Mouse (Mus musculus): ENCODE data around the gene Cybc1. TPM values are rescaled to one million over a fixed set of nuclear protein-coding genes. Genes with fewer than 3 reads are reported as not detected.

The Cybc1 gene
- polyA plus RNA-seq, 1 experiment, result 106 TPM

- H3K27ac ChIP-seq (ENCODE audit: control insufficient read depth, insufficient read depth, low read length), result no peak overlapping the region
- WGBS, result 92% methylated on average over 4 of the region's 4 CpGs
- DNase-seq, result no peak
- TF ChIP-seq CTCF (IDR thresholded peaks at IDR 0.05; ENCODE audit: borderline replicate concordance, control insufficient read depth, extremely low read depth, insufficient read depth, low read length, poor library complexity) (no peak), POLR2A (IDR thresholded peaks at IDR 0.05; ENCODE audit: control insufficient read depth, extremely low read depth, insufficient read depth, low read length, poor library complexity) (no peak)
- no peak overlapping the region for H3K4me3 ChIP-seq (ENCODE audit: control insufficient read depth, insufficient read depth, low read length)
- H3K36me3 ChIP-seq (ENCODE audit: control insufficient read depth, insufficient read depth, low read length), result peaks cover 5% of the 10 kb centered on the region
- peaks cover 10% of the 10 kb centered on the region for H3K4me1 ChIP-seq (replicated peaks; ENCODE audit: control insufficient read depth, insufficient read depth, low read length)
- H3K27me3 ChIP-seq (ENCODE audit: control insufficient read depth, insufficient read depth, low read length), result no peaks in the 10 kb centered on the region
Observed at GRCm38 (mm10) chr11:121231628-121232291, 2.6 kb upstream of the Cybc1 start.

GRCm38 (mm10) chr11:121231191-121231590 is 2.1 kb upstream of the Cybc1 start:
- peaks cover 11% of the 10 kb centered on the region for H3K36me3 ChIP-seq (ENCODE audit: control insufficient read depth, insufficient read depth, low read length)
- H3K4me3 ChIP-seq (ENCODE audit: control insufficient read depth, insufficient read depth, low read length), result no peak overlapping the region
- WGBS, result 94% methylated on average over 4 of the region's 4 CpGs
- no peak for TF ChIP-seq CTCF (IDR thresholded peaks at IDR 0.05; ENCODE audit: borderline replicate concordance, control insufficient read depth, extremely low read depth, insufficient read depth, low read length, poor library complexity)
- no peak for TF ChIP-seq POLR2A (IDR thresholded peaks at IDR 0.05; ENCODE audit: control insufficient read depth, extremely low read depth, insufficient read depth, low read length, poor library complexity)
- H3K4me1 ChIP-seq (replicated peaks; ENCODE audit: control insufficient read depth, insufficient read depth, low read length), result peaks cover 10% of the 10 kb centered on the region
- H3K27me3 ChIP-seq (ENCODE audit: control insufficient read depth, insufficient read depth, low read length), result no peaks in the 10 kb centered on the region
- no peak for DNase-seq
- no peak overlapping the region for H3K27ac ChIP-seq (ENCODE audit: control insufficient read depth, insufficient read depth, low read length)

- H3K36me3 ChIP-seq (ENCODE audit: control insufficient read depth, insufficient read depth, low read length), result peaks cover 39% of the 10 kb centered on the region
- WGBS, result 3% methylated on average over 21 of the region's 21 CpGs
- H3K27ac ChIP-seq (ENCODE audit: control insufficient read depth, insufficient read depth, low read length), result peak overlapping the region; percentile 78
- H3K4me3 ChIP-seq (ENCODE audit: control insufficient read depth, insufficient read depth, low read length), result peak overlapping the region; percentile 92
- no peaks in the 10 kb centered on the region for H3K27me3 ChIP-seq (ENCODE audit: control insufficient read depth, insufficient read depth, low read length)
- H3K4me1 ChIP-seq (replicated peaks; ENCODE audit: control insufficient read depth, insufficient read depth, low read length), result peaks cover 10% of the 10 kb centered on the region
- peak; percentile 21 for DNase-seq
- TF ChIP-seq CTCF (IDR thresholded peaks at IDR 0.05; ENCODE audit: borderline replicate concordance, control insufficient read depth, extremely low read depth, insufficient read depth, low read length, poor library complexity) (no peak), POLR2A (IDR thresholded peaks at IDR 0.05; ENCODE audit: control insufficient read depth, extremely low read depth, insufficient read depth, low read length, poor library complexity) (no peak)
Observed at GRCm38 (mm10) chr11:121228129-121229017, 749 bp downstream of the Cybc1 start.

GRCm38 (mm10) chr11:121221321-121222010 is 7.7 kb downstream of the Cybc1 start:
- Histone ChIP-seq H3K4me1 (replicated peaks; ENCODE audit: control insufficient read depth, insufficient read depth, low read length) (no peaks in the 10 kb centered on the region), H3K27me3 (ENCODE audit: control insufficient read depth, insufficient read depth, low read length) (no peaks in the 10 kb centered on the region), H3K27ac (ENCODE audit: control insufficient read depth, insufficient read depth, low read length) (no peak overlapping the region), H3K4me3 (ENCODE audit: control insufficient read depth, insufficient read depth, low read length) (no peak overlapping the region), H3K36me3 (ENCODE audit: control insufficient read depth, insufficient read depth, low read length) (peaks cover 50% of the 10 kb centered on the region)
- DNase-seq, result no peak
- TF ChIP-seq POLR2A (IDR thresholded peaks at IDR 0.05; ENCODE audit: control insufficient read depth, extremely low read depth, insufficient read depth, low read length, poor library complexity), result no peak
- TF ChIP-seq CTCF (IDR thresholded peaks at IDR 0.05; ENCODE audit: borderline replicate concordance, control insufficient read depth, extremely low read depth, insufficient read depth, low read length, poor library complexity), result no peak
- WGBS, result 95% methylated on average over 6 of the region's 6 CpGs

GRCm38 (mm10) chr11:121220771-121221170 is 8.4 kb downstream of the Cybc1 start:
- Histone ChIP-seq H3K27me3 (ENCODE audit: control insufficient read depth, insufficient read depth, low read length) (no peaks in the 10 kb centered on the region), H3K36me3 (ENCODE audit: control insufficient read depth, insufficient read depth, low read length) (peaks cover 43% of the 10 kb centered on the region), H3K4me3 (ENCODE audit: control insufficient read depth, insufficient read depth, low read length) (no peak overlapping the region), H3K4me1 (replicated peaks; ENCODE audit: control insufficient read depth, insufficient read depth, low read length) (no peaks in the 10 kb centered on the region), H3K27ac (ENCODE audit: control insufficient read depth, insufficient read depth, low read length) (no peak overlapping the region)
- TF ChIP-seq CTCF (IDR thresholded peaks at IDR 0.05; ENCODE audit: borderline replicate concordance, control insufficient read depth, extremely low read depth, insufficient read depth, low read length, poor library complexity), result no peak
- TF ChIP-seq POLR2A (IDR thresholded peaks at IDR 0.05; ENCODE audit: control insufficient read depth, extremely low read depth, insufficient read depth, low read length, poor library complexity), result no peak
- DNase-seq, result no peak
- 91% methylated on average over 5 of the region's 5 CpGs for WGBS

GRCm38 (mm10) chr11:121219776-121220175 is 9.3 kb downstream of the Cybc1 start:
- Histone ChIP-seq H3K27ac (ENCODE audit: control insufficient read depth, insufficient read depth, low read length) (no peak overlapping the region), H3K4me3 (ENCODE audit: control insufficient read depth, insufficient read depth, low read length) (no peak overlapping the region), H3K27me3 (ENCODE audit: control insufficient read depth, insufficient read depth, low read length) (no peaks in the 10 kb centered on the region), H3K36me3 (ENCODE audit: control insufficient read depth, insufficient read depth, low read length) (peaks cover 33% of the 10 kb centered on the region), H3K4me1 (replicated peaks; ENCODE audit: control insufficient read depth, insufficient read depth, low read length) (no peaks in the 10 kb centered on the region)
- no peak for TF ChIP-seq POLR2A (IDR thresholded peaks at IDR 0.05; ENCODE audit: control insufficient read depth, extremely low read depth, insufficient read depth, low read length, poor library complexity)
- no peak for TF ChIP-seq CTCF (IDR thresholded peaks at IDR 0.05; ENCODE audit: borderline replicate concordance, control insufficient read depth, extremely low read depth, insufficient read depth, low read length, poor library complexity)
- DNase-seq, result no peak
- WGBS, result 97% methylated on average over 11 of the region's 11 CpGs

All from thymus, adult 2 months (tissue).